Mouse (Mus musculus): ENCODE results near the gene Dnal4. TPM values are rescaled to one million over a fixed set of nuclear protein-coding genes. Genes with fewer than 3 reads are reported as not detected.

Gene Dnal4
- 18.0 and 20.8 TPM in 2 replicates for polyA plus RNA-seq (2012; rRNA removed; ENCODE audit: low replicate concordance)

GRCm38 (mm10) chr15:79777749-79778148 lies at the start of gene Dnal4:
Gene Dnal4 (minus strand): TSS chr15:79777849.

DNA sequence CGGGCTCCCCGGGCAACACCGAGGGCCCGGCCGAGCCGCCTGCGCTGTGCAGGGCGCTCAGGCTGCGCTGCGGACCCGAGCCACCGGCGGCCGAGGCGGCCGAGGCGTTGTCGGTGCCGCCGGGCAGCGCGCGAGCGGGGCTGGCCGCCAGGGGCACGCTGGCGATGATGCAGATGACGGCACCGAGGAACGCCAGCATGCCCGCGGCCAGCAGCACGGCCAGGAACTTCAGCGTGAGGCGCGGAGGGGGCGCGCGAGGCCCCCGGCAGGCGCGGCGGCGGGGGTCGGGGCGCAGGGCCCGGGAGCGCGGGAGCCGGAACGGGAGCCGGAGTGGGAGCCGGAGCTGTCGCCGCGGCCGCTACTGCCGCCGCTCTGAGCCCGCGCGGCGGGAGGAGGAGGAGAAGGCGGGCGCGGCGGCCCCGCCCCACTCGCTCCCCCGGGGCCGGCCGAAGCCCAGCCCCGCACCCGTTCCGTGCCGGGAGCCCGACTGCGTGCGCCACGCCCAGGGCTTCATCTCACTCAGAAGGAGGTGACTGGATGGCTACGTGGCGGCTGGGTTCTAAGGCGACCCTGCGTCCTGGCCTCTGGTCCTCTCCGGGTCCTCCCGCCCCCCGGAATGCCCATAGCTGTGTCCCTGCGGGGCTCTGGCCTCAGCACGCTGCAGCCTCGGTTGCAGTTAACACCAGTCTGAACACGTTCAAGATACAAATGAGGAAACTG lies 26.9 kb upstream of the Dnal4 start, which contains the start of gene Nptxr:
TSS of gene Nptxr (minus strand) at position 415 of the 720 bp plus-strand sequence.

DNA sequence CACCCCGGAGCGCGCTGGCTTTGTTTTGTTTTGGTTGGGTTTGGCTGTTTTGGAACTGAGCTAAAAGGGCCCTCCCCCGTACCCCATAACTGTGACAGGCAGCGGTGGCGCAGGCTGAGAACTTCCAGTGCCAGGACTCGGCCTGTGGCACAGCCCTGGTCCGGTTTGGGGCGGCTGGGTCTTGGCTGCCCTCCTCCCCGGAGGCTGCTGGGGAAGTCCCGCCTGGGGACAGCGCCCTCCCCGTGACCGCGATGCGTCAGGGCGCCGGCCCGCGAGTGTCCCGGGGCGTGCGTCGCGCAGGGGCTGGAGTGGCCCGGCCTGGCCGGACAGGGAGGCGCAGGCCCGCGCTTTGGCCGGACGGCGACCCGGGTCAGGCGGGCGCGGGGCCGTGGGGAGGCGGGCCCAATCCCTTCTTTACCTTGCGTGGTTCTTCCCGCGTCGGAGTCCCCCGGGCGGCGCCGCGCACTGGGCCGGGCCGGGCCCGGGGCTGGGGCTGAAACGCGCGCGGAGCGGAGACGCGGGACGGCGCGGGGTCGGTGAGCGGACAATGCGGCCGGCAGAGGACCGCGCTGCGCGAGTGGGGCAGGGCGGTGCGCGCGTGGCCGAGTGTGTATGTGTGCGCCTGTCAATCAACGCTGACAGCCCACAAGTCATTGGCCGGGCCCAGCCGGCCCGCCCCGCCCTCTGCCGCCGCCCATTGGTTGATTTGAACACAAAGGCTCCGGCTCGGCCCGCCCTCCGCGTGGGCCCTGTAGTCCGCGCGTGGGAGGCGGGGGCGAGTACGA lies 35.5 kb downstream of the Dnal4 start, which contains the start of gene Sun2:
TSS of gene Sun2 (minus strand) at position 616 of the 785 bp plus-strand sequence.

Other genes starting within 250 kb of the Dnal4 start
- gene Ddx17, start 231.1 kb downstream of the Dnal4 start, polyA plus RNA-seq (2012; rRNA removed; ENCODE audit: low replicate concordance): 70.0 and 89.2 TPM in 2 replicates
- 0.13 TPM in 1 of 2 replicates, not detected in the other for gene Dmc1, start 172.7 kb downstream of the Dnal4 start, polyA plus RNA-seq (2012; rRNA removed; ENCODE audit: low replicate concordance)
- 0.08 and 0.22 TPM in 2 replicates for gene Fam227a, start 118.9 kb downstream of the Dnal4 start, polyA plus RNA-seq (2012; rRNA removed; ENCODE audit: low replicate concordance)
- gene Cby1, start 118.7 kb downstream of the Dnal4 start, polyA plus RNA-seq (2012; rRNA removed; ENCODE audit: low replicate concordance): 7.6 and 9.6 TPM in 2 replicates
- 16.2 and 23.5 TPM in 2 replicates for gene Tomm22, start 107.0 kb downstream of the Dnal4 start, polyA plus RNA-seq (2012; rRNA removed; ENCODE audit: low replicate concordance)
- 13.5 and 14.9 TPM in 2 replicates for gene Josd1, start 89.9 kb downstream of the Dnal4 start, polyA plus RNA-seq (2012; rRNA removed; ENCODE audit: low replicate concordance)
- 21.2 and 36.3 TPM in 2 replicates for gene Gtpbp1, start 87.0 kb downstream of the Dnal4 start, polyA plus RNA-seq (2012; rRNA removed; ENCODE audit: low replicate concordance)
- gene Sun2, start 35.3 kb downstream of the Dnal4 start, polyA plus RNA-seq (2012; rRNA removed; ENCODE audit: low replicate concordance): 18.8 and 19.8 TPM in 2 replicates
- 1.1 and 1.2 TPM in 2 replicates for gene Nptxr, start 26.9 kb upstream of the Dnal4 start, polyA plus RNA-seq (2012; rRNA removed; ENCODE audit: low replicate concordance)
- 0.46 and 2.7 TPM in 2 replicates for gene Npcd, start 56.4 kb upstream of the Dnal4 start, polyA plus RNA-seq (2012; rRNA removed; ENCODE audit: low replicate concordance)
- 14.2 and 16.8 TPM in 2 replicates for gene Cbx6, start 56.8 kb upstream of the Dnal4 start, polyA plus RNA-seq (2012; rRNA removed; ENCODE audit: low replicate concordance)
- gene Apobec3, start 113.8 kb upstream of the Dnal4 start, polyA plus RNA-seq (2012; rRNA removed; ENCODE audit: low replicate concordance): 7.4 and 10.7 TPM in 2 replicates
- 14.5 and 21.5 TPM in 2 replicates for gene Cbx7, start 193.3 kb upstream of the Dnal4 start, polyA plus RNA-seq (2012; rRNA removed; ENCODE audit: low replicate concordance)
- 7.5 and 8.5 TPM in 2 replicates for gene Pdgfb, start 237.1 kb upstream of the Dnal4 start, polyA plus RNA-seq (2012; rRNA removed; ENCODE audit: low replicate concordance)